Mouse (Mus musculus): Measurements from ENCODE around the gene Gm49322. TPM values are rescaled to one million over a fixed set of nuclear protein-coding genes. Genes with fewer than 3 reads are reported as not detected.

Gene Gm49322
- polyA plus RNA-seq, 1 experiment from 2014 or later, result 3.1 TPM

DNA sequence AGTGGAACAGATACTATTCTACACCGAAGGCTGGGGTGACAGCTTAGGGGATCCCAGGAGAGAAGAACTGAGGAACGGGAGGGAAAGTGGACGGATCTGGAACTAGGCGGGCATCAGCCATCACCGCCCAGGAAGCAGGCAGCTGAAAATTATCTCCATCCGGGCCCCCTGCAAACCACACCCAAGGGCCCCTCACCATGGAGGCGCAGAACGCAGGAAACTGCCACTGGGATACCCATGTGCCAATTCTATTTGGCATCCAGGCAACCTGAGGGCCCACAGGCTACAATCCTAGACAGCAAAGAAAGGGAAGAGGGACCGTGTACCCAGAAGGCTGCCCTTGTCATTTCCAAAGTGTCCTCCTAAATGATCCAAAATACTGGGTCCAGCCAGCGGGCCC is 35.4 kb upstream of the Gm49322 start:
- H3K27ac ChIP-seq (ENCODE audit: low read depth, low read length), result no peak overlapping the region
- ATAC-seq (ENCODE audit: insufficient read depth, low FRiP score, low TSS enrichment) (no peak), DNase-seq (ENCODE audit: low spot score) (no peak)
- no peak overlapping the region for H3K4me3 ChIP-seq (ENCODE audit: low read depth, low read length)
- H3K36me3 ChIP-seq (ENCODE audit: control insufficient read depth, insufficient read depth, low read length), result no peaks in the 10 kb centered on the region
- H3K27me3 ChIP-seq (ENCODE audit: control insufficient read depth, insufficient read depth, low read length), result no peaks in the 10 kb centered on the region
- no peak overlapping the region for H3K4me2 ChIP-seq (ENCODE audit: low read depth)
- no peaks in the 10 kb centered on the region for H3K9me3 ChIP-seq (ENCODE audit: control insufficient read depth, low read length)
- peaks cover 25% of the 10 kb centered on the region for H3K4me1 ChIP-seq (ENCODE audit: control insufficient read depth, insufficient read depth, low read length)
- peak overlapping the region; percentile 49; the same call in 1 of the 2 replicates for H3K9ac ChIP-seq (ENCODE audit: low read length)
- 90% methylated on average over 10 of the region's 10 CpGs for WGBS

DNA sequence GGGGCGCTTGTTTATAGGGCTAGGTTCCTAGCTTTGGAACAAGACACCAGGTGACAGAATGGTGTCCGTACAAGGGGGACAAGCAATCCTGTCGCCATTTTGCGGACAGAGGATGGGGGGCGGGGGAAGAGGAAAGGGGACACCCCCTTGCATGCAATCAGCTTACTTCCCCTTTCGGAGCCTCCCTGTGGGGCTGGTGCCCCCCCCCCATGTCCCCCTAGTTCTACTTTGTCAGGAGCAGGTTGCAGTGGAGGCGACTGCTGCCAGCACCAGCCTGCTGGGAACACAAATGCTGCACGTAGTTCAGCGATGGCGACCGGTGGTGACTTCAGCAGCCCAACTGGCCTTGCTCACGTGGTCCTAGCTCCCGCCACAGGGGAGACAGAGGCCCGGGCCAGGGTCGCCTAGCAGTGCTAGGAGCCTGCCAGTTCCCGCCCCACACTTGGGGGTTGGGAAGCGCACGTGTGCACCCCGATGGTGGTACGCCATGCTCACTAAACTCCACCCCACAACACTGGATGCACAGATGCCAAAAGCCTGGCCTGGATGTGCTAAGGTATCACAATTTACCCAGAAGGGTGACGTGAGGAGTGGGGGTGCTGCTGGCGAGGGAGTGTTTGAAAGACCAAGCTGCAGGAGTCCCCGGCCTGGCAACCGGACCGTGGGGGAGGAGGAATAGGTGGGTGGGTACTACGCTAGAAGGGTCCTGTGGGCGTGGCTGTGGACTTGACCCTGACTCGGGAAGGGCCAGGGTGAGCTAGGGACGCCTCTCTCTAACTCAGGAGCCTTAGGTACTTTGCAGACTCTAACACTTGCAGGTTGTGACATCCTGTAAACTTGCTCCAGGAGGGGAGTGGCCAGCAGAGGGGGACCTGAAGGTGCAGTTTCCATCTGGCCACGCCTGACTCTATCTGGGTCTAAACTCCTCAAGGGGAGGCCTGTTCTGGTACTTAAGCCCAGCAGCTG is 34.7 kb upstream of the Gm49322 start:
- ATAC-seq (ENCODE audit: insufficient read depth, low FRiP score, low TSS enrichment) (no peak), DNase-seq (ENCODE audit: low spot score) (peak; percentile 48)
- H3K36me3 ChIP-seq (ENCODE audit: control insufficient read depth, insufficient read depth, low read length), result no peaks in the 10 kb centered on the region
- peak overlapping the region; percentile 49 for H3K9ac ChIP-seq (ENCODE audit: low read length)
- no peaks in the 10 kb centered on the region for H3K9me3 ChIP-seq (ENCODE audit: control insufficient read depth, low read length)
- H3K27ac ChIP-seq (ENCODE audit: low read depth, low read length), result no peak overlapping the region
- peak overlapping the region; percentile 40 for H3K4me2 ChIP-seq (ENCODE audit: low read depth)
- 18% methylated on average over 29 of the region's 30 CpGs for WGBS
- peaks cover 32% of the 10 kb centered on the region for H3K4me1 ChIP-seq (ENCODE audit: control insufficient read depth, insufficient read depth, low read length)
- no peaks in the 10 kb centered on the region for H3K27me3 ChIP-seq (ENCODE audit: control insufficient read depth, insufficient read depth, low read length)
- peak overlapping the region; percentile 4; the same call in 1 of the 2 replicates for H3K4me3 ChIP-seq (ENCODE audit: low read depth, low read length)

DNA sequence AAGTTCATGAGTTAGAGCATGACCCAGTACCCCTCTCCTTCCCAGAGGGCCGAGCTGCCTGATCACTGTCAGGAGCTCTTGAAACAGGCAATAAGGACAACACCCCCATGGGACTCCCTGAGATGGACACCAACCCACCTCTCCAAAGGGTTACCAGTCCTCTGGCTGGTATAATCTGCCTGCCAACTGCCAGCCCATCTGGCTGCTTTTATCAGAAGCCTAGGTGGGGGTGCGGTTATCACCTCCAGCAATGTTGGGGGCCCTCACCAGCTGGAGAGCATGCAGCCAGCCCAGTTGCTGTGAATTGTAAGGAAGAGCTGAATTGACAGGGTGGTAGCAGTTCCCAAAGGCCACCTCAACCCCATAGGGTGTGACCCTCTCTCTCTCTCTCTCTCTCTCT is 33.3 kb upstream of the Gm49322 start:
- DNase-seq (ENCODE audit: low spot score) (no peak), ATAC-seq (ENCODE audit: insufficient read depth, low FRiP score, low TSS enrichment) (no peak)
- Histone ChIP-seq H3K27ac (ENCODE audit: low read depth, low read length) (no peak overlapping the region), H3K27me3 (ENCODE audit: control insufficient read depth, insufficient read depth, low read length) (no peaks in the 10 kb centered on the region), H3K9ac (ENCODE audit: low read length) (no peak overlapping the region), H3K9me3 (ENCODE audit: control insufficient read depth, low read length) (no peaks in the 10 kb centered on the region), H3K4me3 (ENCODE audit: low read depth, low read length) (no peak overlapping the region), H3K36me3 (ENCODE audit: control insufficient read depth, insufficient read depth, low read length) (no peaks in the 10 kb centered on the region), H3K4me1 (ENCODE audit: control insufficient read depth, insufficient read depth, low read length) (peaks cover 28% of the 10 kb centered on the region), H3K4me2 (ENCODE audit: low read depth) (no peak overlapping the region)
- 84% methylated on average over 2 of the region's 2 CpGs for WGBS

DNA sequence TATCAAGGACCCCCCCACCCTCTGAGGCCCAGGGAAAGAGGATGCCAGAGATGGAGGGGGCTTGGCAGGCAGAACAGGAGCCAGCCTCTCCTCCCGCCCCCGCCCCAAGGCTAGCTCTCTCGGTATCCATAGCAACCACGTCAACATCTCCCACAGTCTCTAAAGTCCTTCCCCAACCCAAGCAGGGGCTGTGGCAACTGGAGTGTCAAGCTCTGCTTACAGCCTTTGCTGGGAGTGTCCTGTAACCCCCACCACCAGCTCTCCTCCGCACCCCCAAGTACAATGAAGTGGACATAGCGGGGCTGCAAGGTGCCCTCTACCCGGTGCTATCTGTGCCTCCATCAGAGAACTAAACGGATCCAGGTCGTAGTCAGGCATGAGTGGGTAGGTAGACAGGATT is 31.9 kb upstream of the Gm49322 start:
- Histone ChIP-seq H3K4me1 (ENCODE audit: control insufficient read depth, insufficient read depth, low read length) (peaks cover 28% of the 10 kb centered on the region), H3K9ac (ENCODE audit: low read length) (no peak overlapping the region; the same call in 1 of the 2 replicates), H3K27me3 (ENCODE audit: control insufficient read depth, insufficient read depth, low read length) (no peaks in the 10 kb centered on the region), H3K27ac (ENCODE audit: low read depth, low read length) (no peak overlapping the region), H3K4me2 (ENCODE audit: low read depth) (no peak overlapping the region), H3K9me3 (ENCODE audit: control insufficient read depth, low read length) (no peaks in the 10 kb centered on the region), H3K4me3 (ENCODE audit: low read depth, low read length) (no peak overlapping the region), H3K36me3 (ENCODE audit: control insufficient read depth, insufficient read depth, low read length) (no peaks in the 10 kb centered on the region)
- no peak for ATAC-seq (ENCODE audit: insufficient read depth, low FRiP score, low TSS enrichment)
- no peak for DNase-seq (ENCODE audit: low spot score)
- WGBS, result 68% methylated on average over 9 of the region's 9 CpGs

DNA sequence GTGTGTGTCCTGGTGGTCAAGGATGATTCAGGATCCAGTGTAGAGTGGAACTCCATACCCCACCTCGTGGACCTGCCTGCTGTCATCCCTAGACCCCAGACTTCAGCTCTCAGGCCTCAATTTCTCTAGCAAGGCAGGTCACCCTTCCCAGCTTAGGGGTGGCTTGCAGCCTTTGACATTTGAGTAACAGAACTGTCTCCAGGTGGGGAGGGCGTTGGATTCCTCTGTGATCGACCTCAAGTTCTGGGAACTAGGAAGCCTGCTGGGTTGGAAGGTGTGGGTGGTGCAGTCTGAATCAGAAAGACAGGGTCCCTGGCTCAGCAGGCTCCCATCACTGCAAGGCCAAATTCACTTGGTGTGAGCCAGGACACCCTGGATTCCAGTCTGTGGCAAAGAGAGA is 30.9 kb upstream of the Gm49322 start:
- DNase-seq (ENCODE audit: low spot score), result no peak
- no peak overlapping the region for H3K27ac ChIP-seq (ENCODE audit: low read depth, low read length)
- H3K4me3 ChIP-seq (ENCODE audit: low read depth, low read length), result 0 out of 2 replicates have a peak overlapping the region, but pooled peaks have one; percentile 12
- peaks cover 25% of the 10 kb centered on the region for H3K4me1 ChIP-seq (ENCODE audit: control insufficient read depth, insufficient read depth, low read length)
- H3K4me2 ChIP-seq (ENCODE audit: low read depth), result no peak overlapping the region; the same call in 1 of the 2 replicates
- H3K27me3 ChIP-seq (ENCODE audit: control insufficient read depth, insufficient read depth, low read length), result no peaks in the 10 kb centered on the region
- H3K9me3 ChIP-seq (ENCODE audit: control insufficient read depth, low read length), result no peaks in the 10 kb centered on the region
- H3K36me3 ChIP-seq (ENCODE audit: control insufficient read depth, insufficient read depth, low read length), result no peaks in the 10 kb centered on the region
- H3K9ac ChIP-seq (ENCODE audit: low read length), result no peak overlapping the region
- ATAC-seq (ENCODE audit: insufficient read depth, low FRiP score, low TSS enrichment), result no peak
- 83% methylated on average over 3 of the region's 3 CpGs for WGBS

DNA sequence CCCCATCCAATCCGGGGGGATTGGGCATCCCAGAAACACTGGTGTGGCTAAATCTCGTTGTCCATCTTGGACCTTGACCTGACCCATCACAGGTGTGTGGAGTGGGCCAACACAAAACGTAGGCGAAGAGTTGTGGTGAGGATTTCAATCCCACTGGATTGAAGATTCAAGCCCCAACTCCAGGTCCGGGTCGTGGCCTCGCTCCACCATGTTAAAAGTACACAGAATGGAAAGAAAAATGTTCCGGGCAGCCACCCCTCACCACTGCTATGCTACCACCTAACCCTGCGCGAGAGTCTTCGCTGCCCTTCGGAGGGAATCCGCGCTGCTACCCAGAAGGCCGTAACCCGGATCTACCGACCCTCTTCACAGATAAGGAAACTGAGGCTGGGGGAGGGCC is 29.9 kb upstream of the Gm49322 start:
- Histone ChIP-seq H3K4me1 (ENCODE audit: control insufficient read depth, insufficient read depth, low read length) (peaks cover 19% of the 10 kb centered on the region), H3K36me3 (ENCODE audit: control insufficient read depth, insufficient read depth, low read length) (no peaks in the 10 kb centered on the region), H3K9ac (ENCODE audit: low read length) (peak overlapping the region; percentile 74), H3K4me2 (ENCODE audit: low read depth) (peak overlapping the region; percentile 98), H3K4me3 (ENCODE audit: low read depth, low read length) (peak overlapping the region; percentile 78), H3K9me3 (ENCODE audit: control insufficient read depth, low read length) (no peaks in the 10 kb centered on the region), H3K27ac (ENCODE audit: low read depth, low read length) (no peak overlapping the region), H3K27me3 (ENCODE audit: control insufficient read depth, insufficient read depth, low read length) (no peaks in the 10 kb centered on the region)
- no peak for DNase-seq (ENCODE audit: low spot score)
- WGBS, result 15% methylated on average over 17 of the region's 17 CpGs
- no peak for ATAC-seq (ENCODE audit: insufficient read depth, low FRiP score, low TSS enrichment)

DNA sequence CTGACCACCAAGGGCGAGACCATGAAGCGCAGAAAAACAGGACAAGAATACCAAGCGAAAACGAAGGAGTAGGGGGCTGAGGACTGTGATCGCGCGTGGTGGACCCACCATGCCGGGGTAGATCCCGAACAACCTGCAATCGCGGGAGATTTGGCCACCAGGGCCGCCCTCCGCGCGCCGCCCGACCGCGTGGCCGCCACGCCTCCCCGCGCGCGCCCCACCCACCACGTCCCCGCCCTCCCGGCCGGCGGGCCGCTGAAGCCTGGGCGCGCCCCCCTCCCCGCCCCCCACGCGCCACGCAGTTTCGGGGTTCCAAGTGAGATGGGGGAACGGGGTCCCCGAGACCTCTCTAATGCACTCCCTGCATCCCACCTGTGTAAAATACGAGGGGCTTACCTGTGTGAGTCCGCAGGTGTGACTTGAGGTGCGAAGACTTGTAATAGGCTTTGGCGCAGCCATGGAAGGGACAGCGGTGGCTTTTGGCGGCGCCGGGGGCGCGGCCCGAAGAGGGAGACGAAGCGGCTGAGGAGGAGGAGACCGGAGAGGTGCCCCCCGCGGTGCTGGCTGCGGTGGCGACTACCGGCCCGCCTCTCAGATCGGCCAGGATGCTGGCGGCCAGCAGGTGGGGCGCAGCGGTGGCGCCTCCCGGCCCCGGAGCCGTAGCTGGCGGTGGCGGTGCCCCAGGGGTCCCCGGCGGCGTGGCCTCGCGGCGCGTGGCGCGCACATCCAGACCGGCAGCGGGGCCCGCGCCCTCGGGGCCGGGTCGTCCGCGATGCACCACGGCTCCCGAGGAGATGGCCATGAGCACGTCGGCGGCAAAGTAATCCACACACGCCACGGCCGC is 29.2 kb upstream of the Gm49322 start:
- peak; percentile 52 for DNase-seq (ENCODE audit: low spot score)
- Histone ChIP-seq H3K27ac (ENCODE audit: low read depth, low read length) (peak overlapping the region; percentile 21), H3K4me1 (ENCODE audit: control insufficient read depth, insufficient read depth, low read length) (peaks cover 12% of the 10 kb centered on the region), H3K27me3 (ENCODE audit: control insufficient read depth, insufficient read depth, low read length) (no peaks in the 10 kb centered on the region), H3K9ac (ENCODE audit: low read length) (peak overlapping the region; percentile 74), H3K36me3 (ENCODE audit: control insufficient read depth, insufficient read depth, low read length) (no peaks in the 10 kb centered on the region), H3K9me3 (ENCODE audit: control insufficient read depth, low read length) (no peaks in the 10 kb centered on the region), H3K4me2 (ENCODE audit: low read depth) (peak overlapping the region; percentile 98), H3K4me3 (ENCODE audit: low read depth, low read length) (peak overlapping the region; percentile 78)
- under 1% methylated on average over 49 of the region's 96 CpGs for WGBS
- ATAC-seq (ENCODE audit: insufficient read depth, low FRiP score, low TSS enrichment), result peak; percentile 3; the same call in 1 of the 2 replicates

DNA sequence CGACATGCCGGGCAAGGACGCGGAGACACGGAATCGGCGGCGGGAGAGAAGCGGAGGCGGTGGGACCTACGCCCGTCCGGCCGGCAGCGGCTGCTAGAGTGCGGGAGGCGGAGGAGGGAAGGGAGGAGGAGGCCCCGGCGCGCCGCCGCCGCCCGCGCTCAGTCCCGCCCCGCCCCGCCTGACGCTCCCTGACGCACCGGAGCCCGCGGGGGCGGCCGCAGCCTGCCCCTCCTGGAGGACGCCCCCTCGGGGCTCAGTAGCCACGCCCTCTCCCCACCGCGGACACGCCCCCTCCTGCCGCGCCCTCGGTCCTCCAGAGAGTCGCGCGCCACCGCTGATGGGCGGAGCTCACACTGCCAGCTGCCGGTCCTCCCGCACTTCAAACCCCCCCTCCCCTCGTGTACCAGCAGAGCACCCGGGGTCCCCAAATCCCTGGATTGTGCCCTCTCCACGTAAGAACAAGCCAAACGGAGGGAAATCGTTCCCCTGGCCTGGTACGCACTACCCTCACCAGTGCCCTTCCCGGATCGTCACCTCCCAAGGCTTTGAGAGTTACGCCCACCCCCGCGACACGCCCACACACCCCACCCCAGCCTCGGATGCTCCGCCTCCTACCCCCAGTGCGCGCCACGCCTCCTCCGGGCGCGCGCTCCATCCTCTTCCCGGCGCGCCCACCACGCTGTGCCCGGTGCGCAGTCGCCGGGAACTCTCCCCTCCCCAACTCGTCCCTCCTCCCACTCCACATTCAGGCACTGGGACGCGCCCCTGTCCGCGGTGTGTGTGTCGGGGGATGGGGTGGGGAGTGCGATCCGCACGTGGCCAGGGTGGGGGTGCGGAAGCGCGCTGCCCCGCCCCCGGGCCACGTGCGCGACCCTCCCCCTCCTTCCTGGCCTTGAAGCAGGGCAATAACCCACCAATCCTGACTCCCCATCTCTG is 28.4 kb upstream of the Gm49322 start, which contains the start of gene Klf16:
TSS of gene Klf16 (minus strand) at position 127 of the 936 bp plus-strand sequence.
- peak within 1 kb of the TSS; percentile 74 for H3K9ac ChIP-seq (ENCODE audit: low read length)
- H3K4me2 ChIP-seq (ENCODE audit: low read depth), result peak within 1 kb of the TSS; percentile 98
- ATAC-seq (ENCODE audit: insufficient read depth, low FRiP score, low TSS enrichment), result peak; percentile 82
- no peaks in the 10 kb centered on the region for H3K27me3 ChIP-seq (ENCODE audit: control insufficient read depth, insufficient read depth, low read length)
- H3K36me3 ChIP-seq (ENCODE audit: control insufficient read depth, insufficient read depth, low read length), result no peaks in the 10 kb centered on the region
- H3K4me1 ChIP-seq (ENCODE audit: control insufficient read depth, insufficient read depth, low read length), result peaks cover 11% of the 10 kb centered on the region
- H3K27ac ChIP-seq (ENCODE audit: low read depth, low read length), result peak within 1 kb of the TSS; percentile 21
- peak; percentile 95 for DNase-seq (ENCODE audit: low spot score)
- H3K4me3 ChIP-seq (ENCODE audit: low read depth, low read length), result peak within 1 kb of the TSS; percentile 78
- no peaks in the 10 kb centered on the region for H3K9me3 ChIP-seq (ENCODE audit: control insufficient read depth, low read length)
- under 1% methylated on average over 63 of the region's 97 CpGs for WGBS
